Mouse (Mus musculus): ENCODE data around the gene Mtch1.

GRCm38 (mm10) chr17:29305058-29305806 is 42.5 kb downstream of the Mtch1 start:
- TF ChIP-seq EP300 (IDR thresholded peaks at IDR 0.05; ENCODE audit: low read depth): no peak
- no peak for TF ChIP-seq CTCF (IDR thresholded peaks at IDR 0.05; ENCODE audit: low read depth)
